Mouse (Mus musculus): Measurements from ENCODE around the gene Brca1. TPM values are rescaled to one million over a fixed set of nuclear protein-coding genes. Genes with fewer than 3 reads are reported as not detected.
"Not testable (repeated sequence)": the region's sequence is repeated elsewhere in the genome, so short reads cannot be mapped to it uniquely, and the experiment has no call there.

Brca1 gene
- polyA plus RNA-seq, 1 experiment from 2014 or later: 6.6 TPM

GRCm38 (mm10) chr11:101468731-101469130 is 83.0 kb downstream of the Brca1 start:
- H3K27me3 ChIP-seq: no peaks in the 10 kb centered on the region
- H3K9ac ChIP-seq: peak overlapping the region; percentile 78
- H3K36me3 ChIP-seq: no peaks in the 10 kb centered on the region
- H3K4me1 ChIP-seq (replicated peaks): peaks cover 40% of the 10 kb centered on the region
- peak overlapping the region; percentile 84 for H3K4me3 ChIP-seq
- H3K9me3 ChIP-seq (replicated peaks): no peaks in the 10 kb centered on the region
- H3K27ac ChIP-seq: no peak overlapping the region
- 9% methylated on average over 13 of the region's 13 CpGs for WGBS
- H3K4me2 ChIP-seq: peak overlapping the region; percentile 88
- no peak for ATAC-seq (replicated peaks; ENCODE audit: insufficient number of reproducible peaks, insufficient read depth, low FRiP score, low read depth)

- Histone ChIP-seq H3K27me3 (no peaks in the 10 kb centered on the region), H3K9ac (peak overlapping the region; percentile 78), H3K9me3 (replicated peaks) (no peaks in the 10 kb centered on the region), H3K4me2 (peak overlapping the region; percentile 88), H3K4me3 (peak overlapping the region; percentile 84), H3K4me1 (replicated peaks) (peaks cover 44% of the 10 kb centered on the region), H3K36me3 (no peaks in the 10 kb centered on the region), H3K27ac (peak overlapping the region; percentile 53)
- WGBS: under 1% methylated on average over 30 of the region's 31 CpGs
- ATAC-seq (replicated peaks; ENCODE audit: insufficient number of reproducible peaks, insufficient read depth, low FRiP score, low read depth): peak; percentile 2; the same call in 1 of the 2 replicates
These were observed 83.5 kb downstream of the Brca1 start for GRCm38 (mm10) chr11:101468263-101468688.

- Histone ChIP-seq H3K27me3 (no peaks in the 10 kb centered on the region), H3K4me1 (replicated peaks) (peaks cover 50% of the 10 kb centered on the region), H3K36me3 (peaks cover under 1% of the 10 kb centered on the region; the same call in 1 of the 2 replicates), H3K9me3 (replicated peaks) (no peaks in the 10 kb centered on the region), H3K27ac (peak overlapping the region; percentile 53), H3K4me3 (peak overlapping the region; percentile 84), H3K9ac (peak overlapping the region; percentile 78), H3K4me2 (peak overlapping the region; percentile 88)
- WGBS: under 1% methylated on average over 53 of the region's 54 CpGs
- peak; percentile 83 for ATAC-seq (replicated peaks; ENCODE audit: insufficient number of reproducible peaks, insufficient read depth, low FRiP score, low read depth)
These were observed 84.1 kb downstream of the Brca1 start for GRCm38 (mm10) chr11:101467477-101468262.

- not testable (repeated sequence) for H3K27ac ChIP-seq; ATAC-seq (replicated peaks; ENCODE audit: insufficient number of reproducible peaks, insufficient read depth, low FRiP score, low read depth); H3K9me3 ChIP-seq (replicated peaks); H3K27me3 ChIP-seq
- H3K4me3 ChIP-seq: peak overlapping the region; percentile 91
- peak overlapping the region; percentile 93 for H3K4me2 ChIP-seq
- WGBS: 60% methylated on average over 5 of the region's 5 CpGs
- peaks cover 11% of the 10 kb centered on the region for H3K36me3 ChIP-seq
- H3K4me1 ChIP-seq (replicated peaks): peaks cover 53% of the 10 kb centered on the region
- H3K9ac ChIP-seq: peak overlapping the region; percentile 78; the same call in 1 of the 2 replicates
These were observed 85.2 kb downstream of the Brca1 start for GRCm38 (mm10) chr11:101466552-101466950.

- H3K4me1 ChIP-seq (replicated peaks): peaks cover 53% of the 10 kb centered on the region
- H3K4me2 ChIP-seq: peak within 1 kb of the TSS; percentile 93
- peak within 1 kb of the TSS; percentile 78 for H3K9ac ChIP-seq
- H3K27ac ChIP-seq: peak within 1 kb of the TSS; percentile 87
- peak; percentile 71 for ATAC-seq (replicated peaks; ENCODE audit: insufficient number of reproducible peaks, insufficient read depth, low FRiP score, low read depth)
- no peaks in the 10 kb centered on the region for H3K9me3 ChIP-seq (replicated peaks)
- H3K27me3 ChIP-seq: no peaks in the 10 kb centered on the region
- WGBS: under 1% methylated on average over 60 of the region's 60 CpGs
- H3K4me3 ChIP-seq: peak within 1 kb of the TSS; percentile 91
- peaks cover 17% of the 10 kb centered on the region for H3K36me3 ChIP-seq
These were observed 85.7 kb downstream of the Brca1 start, which contains the start of gene Vat1 for GRCm38 (mm10) chr11:101465869-101466551. TSS of gene Vat1 (minus strand) at chr11:101466230.

GRCm38 (mm10) chr11:101465101-101465868 is 86.5 kb downstream of the Brca1 start:
- peaks cover 53% of the 10 kb centered on the region for H3K4me1 ChIP-seq (replicated peaks)
- no peaks in the 10 kb centered on the region for H3K27me3 ChIP-seq
- peak overlapping the region; percentile 91 for H3K4me3 ChIP-seq
- WGBS: under 1% methylated on average over 50 of the region's 51 CpGs
- H3K36me3 ChIP-seq: peaks cover 23% of the 10 kb centered on the region
- H3K9ac ChIP-seq: peak overlapping the region; percentile 78
- peak overlapping the region; percentile 87 for H3K27ac ChIP-seq
- peak overlapping the region; percentile 93 for H3K4me2 ChIP-seq
- 0 out of 2 replicates have a peak, but pooled peaks have one; percentile 34 for ATAC-seq (replicated peaks; ENCODE audit: insufficient number of reproducible peaks, insufficient read depth, low FRiP score, low read depth)
- no peaks in the 10 kb centered on the region for H3K9me3 ChIP-seq (replicated peaks)

- ATAC-seq (replicated peaks; ENCODE audit: insufficient number of reproducible peaks, insufficient read depth, low FRiP score, low read depth): no peak
- H3K9me3 ChIP-seq (replicated peaks): no peaks in the 10 kb centered on the region
- peaks cover 54% of the 10 kb centered on the region for H3K4me1 ChIP-seq (replicated peaks)
- H3K4me3 ChIP-seq: peak within 1 kb of the TSS; percentile 91
- H3K36me3 ChIP-seq: peaks cover 32% of the 10 kb centered on the region
- peak within 1 kb of the TSS; percentile 87 for H3K27ac ChIP-seq
- 11% methylated on average over 12 of the region's 12 CpGs for WGBS
- H3K27me3 ChIP-seq: no peaks in the 10 kb centered on the region
- H3K4me2 ChIP-seq: peak within 1 kb of the TSS; percentile 93
- peak within 1 kb of the TSS; percentile 78 for H3K9ac ChIP-seq
These were observed 87.3 kb downstream of the Brca1 start, which contains the start of gene Rnd2 for GRCm38 (mm10) chr11:101464211-101465100. TSS of gene Rnd2 (plus strand) at chr11:101464999.

- no peak overlapping the region for H3K4me2 ChIP-seq
- H3K36me3 ChIP-seq: peaks cover 47% of the 10 kb centered on the region
- H3K9ac ChIP-seq: no peak overlapping the region
- no peaks in the 10 kb centered on the region for H3K9me3 ChIP-seq (replicated peaks)
- no peaks in the 10 kb centered on the region for H3K27me3 ChIP-seq
- 52% methylated on average over 13 of the region's 13 CpGs for WGBS
- no peak overlapping the region for H3K4me3 ChIP-seq
- H3K4me1 ChIP-seq (replicated peaks): peaks cover 45% of the 10 kb centered on the region
- no peak for ATAC-seq (replicated peaks; ENCODE audit: insufficient number of reproducible peaks, insufficient read depth, low FRiP score, low read depth)
- H3K27ac ChIP-seq: no peak overlapping the region
These were observed 88.9 kb downstream of the Brca1 start for GRCm38 (mm10) chr11:101462583-101463440.

- Histone ChIP-seq H3K27ac (no peak overlapping the region), H3K9me3 (replicated peaks) (no peaks in the 10 kb centered on the region), H3K9ac (no peak overlapping the region), H3K36me3 (peaks cover 54% of the 10 kb centered on the region), H3K4me2 (no peak overlapping the region), H3K27me3 (no peaks in the 10 kb centered on the region), H3K4me1 (replicated peaks) (peaks cover 38% of the 10 kb centered on the region), H3K4me3 (no peak overlapping the region)
- 84% methylated on average over 14 of the region's 14 CpGs for WGBS
- ATAC-seq (replicated peaks; ENCODE audit: insufficient number of reproducible peaks, insufficient read depth, low FRiP score, low read depth): no peak
These were observed 89.6 kb downstream of the Brca1 start for GRCm38 (mm10) chr11:101462141-101462540.

All from heart, embryonic 15.5 days (tissue).